Mouse (Mus musculus): ENCODE results near the gene Phactr1. TPM values are rescaled to one million over a fixed set of nuclear protein-coding genes. Genes with fewer than 3 reads are reported as not detected.
"Not testable (repeated sequence)": the region's sequence is repeated elsewhere in the genome, so short reads cannot be mapped to it uniquely, and the experiment has no call there.

Gene Phactr1
- polyA plus RNA-seq, 1 experiment: not detected

GRCm38 (mm10) chr13:42940271-42940670 lies 259.8 kb downstream of the Phactr1 start:
- no peaks in the 10 kb centered on the region for H3K4me1 ChIP-seq (ENCODE audit: control insufficient read depth)
- TF ChIP-seq TAL1 (IDR thresholded peaks at IDR 0.05; ENCODE audit: low read length) (no peak), GATA1 (IDR thresholded peaks at IDR 0.05; ENCODE audit: low read length) (no peak)
- no peaks in the 10 kb centered on the region for H3K27me3 ChIP-seq (ENCODE audit: control insufficient read depth)
- no peaks in the 10 kb centered on the region for H3K9me3 ChIP-seq (ENCODE audit: control insufficient read depth, low read length)
- H3K36me3 ChIP-seq (ENCODE audit: control insufficient read depth): no peaks in the 10 kb centered on the region
- no peak overlapping the region for H3K4me3 ChIP-seq (replicated peaks)

GRCm38 (mm10) chr13:42944106-42944505 lies 263.7 kb downstream of the Phactr1 start:
- Histone ChIP-seq H3K9me3 (ENCODE audit: control insufficient read depth, low read length) (no peaks in the 10 kb centered on the region), H3K4me1 (ENCODE audit: control insufficient read depth) (no peaks in the 10 kb centered on the region), H3K4me3 (replicated peaks) (no peak overlapping the region), H3K27me3 (ENCODE audit: control insufficient read depth) (no peaks in the 10 kb centered on the region), H3K36me3 (ENCODE audit: control insufficient read depth) (no peaks in the 10 kb centered on the region)
- no peak for TF ChIP-seq GATA1 (IDR thresholded peaks at IDR 0.05; ENCODE audit: low read length)
- TF ChIP-seq TAL1 (IDR thresholded peaks at IDR 0.05; ENCODE audit: low read length): no peak

- H3K9me3 ChIP-seq (ENCODE audit: control insufficient read depth, low read length); H3K36me3 ChIP-seq (ENCODE audit: control insufficient read depth); H3K27me3 ChIP-seq (ENCODE audit: control insufficient read depth); H3K4me3 ChIP-seq (replicated peaks); H3K4me1 ChIP-seq (ENCODE audit: control insufficient read depth): not testable (repeated sequence)
These were observed 264.8 kb downstream of the Phactr1 start for GRCm38 (mm10) chr13:42945201-42945600.

DNA sequence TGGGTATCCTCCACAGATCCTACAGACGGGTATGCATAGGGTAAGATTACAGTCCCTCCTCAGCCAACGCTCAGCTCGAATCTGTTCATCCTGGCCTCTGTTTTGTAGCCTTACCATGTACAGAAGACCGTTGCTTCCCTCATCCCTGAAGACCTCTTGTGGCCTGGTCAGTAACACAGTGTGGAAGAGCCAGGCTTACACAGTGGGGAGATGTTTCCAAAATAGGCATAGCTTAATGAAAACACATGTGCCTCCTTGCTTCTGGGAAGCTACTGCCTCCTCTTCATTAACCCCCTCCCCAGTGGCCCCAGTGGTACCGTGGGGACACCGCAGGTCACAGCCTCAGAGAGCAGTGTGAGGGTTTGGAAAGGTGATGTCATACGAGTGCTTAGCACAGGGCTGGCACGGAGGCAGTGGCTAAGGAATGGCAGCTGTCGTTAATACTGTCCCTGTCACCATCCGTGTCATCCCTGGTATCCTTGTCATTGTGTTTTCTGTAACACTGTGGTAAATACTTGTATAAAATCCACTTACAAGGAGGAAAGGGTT lies 268.4 kb downstream of the Phactr1 start:
- H3K4me3 ChIP-seq (replicated peaks): no peak overlapping the region
- TF ChIP-seq GATA1 (IDR thresholded peaks at IDR 0.05; ENCODE audit: low read length) (no peak), TAL1 (IDR thresholded peaks at IDR 0.05; ENCODE audit: low read length) (no peak)
- H3K4me1 ChIP-seq (ENCODE audit: control insufficient read depth): no peaks in the 10 kb centered on the region

DNA sequence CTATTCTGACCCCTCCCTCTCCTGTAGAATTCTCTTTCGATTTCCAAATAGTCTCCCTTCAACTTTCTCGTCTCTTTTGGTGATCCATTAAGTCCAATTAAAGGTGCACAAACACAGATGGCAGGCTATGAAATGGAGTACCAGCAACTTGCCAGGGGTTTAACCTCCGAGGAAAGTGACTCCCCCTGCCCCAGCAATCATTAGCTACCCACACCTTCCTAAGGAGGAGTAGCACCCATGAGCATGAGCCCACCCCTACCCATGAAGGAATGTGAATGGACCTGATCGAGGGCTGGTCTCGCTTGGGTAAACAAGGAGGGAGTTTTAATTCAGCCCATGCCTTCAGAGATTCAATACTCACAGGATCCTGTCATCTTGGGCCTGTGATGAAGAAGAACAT lies 268.9 kb downstream of the Phactr1 start:
- Histone ChIP-seq H3K4me1 (ENCODE audit: control insufficient read depth) (no peaks in the 10 kb centered on the region), H3K4me3 (replicated peaks) (no peak overlapping the region), H3K9me3 (ENCODE audit: control insufficient read depth, low read length) (no peaks in the 10 kb centered on the region), H3K27me3 (ENCODE audit: control insufficient read depth) (no peaks in the 10 kb centered on the region), H3K36me3 (ENCODE audit: control insufficient read depth) (no peaks in the 10 kb centered on the region)
- no peak for TF ChIP-seq TAL1 (IDR thresholded peaks at IDR 0.05; ENCODE audit: low read length)
- TF ChIP-seq GATA1 (IDR thresholded peaks at IDR 0.05; ENCODE audit: low read length): no peak

More for the DNA sequence above, 268.4 kb downstream of the Phactr1 start:
- Histone ChIP-seq H3K27me3 (ENCODE audit: control insufficient read depth) (no peaks in the 10 kb centered on the region), H3K36me3 (ENCODE audit: control insufficient read depth) (no peaks in the 10 kb centered on the region), H3K9me3 (ENCODE audit: control insufficient read depth, low read length) (no peaks in the 10 kb centered on the region)

DNA sequence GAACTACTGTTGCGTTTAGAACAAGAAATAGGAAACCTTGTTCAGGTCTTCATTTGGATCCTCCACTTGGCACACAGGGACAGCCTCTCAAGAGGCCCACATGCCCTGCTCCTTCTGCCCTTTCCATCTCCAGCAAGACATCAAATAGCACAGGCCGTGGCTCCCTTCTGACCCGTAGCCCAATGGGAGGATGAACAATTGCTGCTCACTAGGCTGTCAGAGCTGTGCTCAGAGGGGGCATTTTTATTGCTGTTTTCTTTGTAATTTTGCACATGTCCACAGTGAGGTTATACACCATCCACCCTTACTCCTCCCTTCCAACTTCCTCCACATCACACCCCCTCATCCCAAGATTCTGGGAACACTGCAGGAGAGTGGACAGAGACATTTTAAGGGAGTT lies 269.6 kb downstream of the Phactr1 start:
- Histone ChIP-seq H3K36me3 (ENCODE audit: control insufficient read depth) (no peaks in the 10 kb centered on the region), H3K4me3 (replicated peaks) (no peak overlapping the region), H3K9me3 (ENCODE audit: control insufficient read depth, low read length) (no peaks in the 10 kb centered on the region), H3K27me3 (ENCODE audit: control insufficient read depth) (no peaks in the 10 kb centered on the region), H3K4me1 (ENCODE audit: control insufficient read depth) (no peaks in the 10 kb centered on the region)
- TF ChIP-seq TAL1 (IDR thresholded peaks at IDR 0.05; ENCODE audit: low read length) (no peak), GATA1 (IDR thresholded peaks at IDR 0.05; ENCODE audit: low read length) (no peak)

- no peaks in the 10 kb centered on the region for H3K9me3 ChIP-seq (ENCODE audit: control insufficient read depth, low read length)
- TF ChIP-seq GATA1 (IDR thresholded peaks at IDR 0.05; ENCODE audit: low read length) (no peak), TAL1 (IDR thresholded peaks at IDR 0.05; ENCODE audit: low read length) (no peak)
- H3K4me3 ChIP-seq (replicated peaks): no peak overlapping the region
- no peaks in the 10 kb centered on the region for H3K27me3 ChIP-seq (ENCODE audit: control insufficient read depth)
- H3K4me1 ChIP-seq (ENCODE audit: control insufficient read depth): no peaks in the 10 kb centered on the region
- H3K36me3 ChIP-seq (ENCODE audit: control insufficient read depth): no peaks in the 10 kb centered on the region
These were observed 271.8 kb downstream of the Phactr1 start for GRCm38 (mm10) chr13:42952037-42952721.

DNA sequence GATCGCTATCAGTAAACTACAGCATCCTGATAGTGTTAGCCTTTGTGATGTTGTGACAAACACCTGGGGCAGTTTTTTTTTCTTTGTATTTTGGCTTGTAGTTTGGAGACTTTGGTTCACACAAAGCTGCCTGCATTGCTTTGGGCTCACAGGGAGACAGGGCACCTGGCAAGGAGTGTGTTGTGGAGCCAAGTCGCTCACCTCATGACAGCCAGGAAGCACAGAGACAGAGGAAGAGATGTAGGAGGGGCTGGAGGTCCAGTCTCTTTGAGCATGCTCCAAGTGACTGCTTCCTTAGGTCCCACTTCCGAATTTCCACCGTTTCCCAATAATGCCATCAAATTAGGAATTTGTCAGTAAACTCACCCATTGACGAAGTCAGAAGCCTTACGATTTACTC lies 272.6 kb downstream of the Phactr1 start:
- TF ChIP-seq TAL1 (IDR thresholded peaks at IDR 0.05; ENCODE audit: low read length) (no peak), GATA1 (IDR thresholded peaks at IDR 0.05; ENCODE audit: low read length) (no peak)
- Histone ChIP-seq H3K4me1 (ENCODE audit: control insufficient read depth) (no peaks in the 10 kb centered on the region), H3K9me3 (ENCODE audit: control insufficient read depth, low read length) (no peaks in the 10 kb centered on the region)

DNA sequence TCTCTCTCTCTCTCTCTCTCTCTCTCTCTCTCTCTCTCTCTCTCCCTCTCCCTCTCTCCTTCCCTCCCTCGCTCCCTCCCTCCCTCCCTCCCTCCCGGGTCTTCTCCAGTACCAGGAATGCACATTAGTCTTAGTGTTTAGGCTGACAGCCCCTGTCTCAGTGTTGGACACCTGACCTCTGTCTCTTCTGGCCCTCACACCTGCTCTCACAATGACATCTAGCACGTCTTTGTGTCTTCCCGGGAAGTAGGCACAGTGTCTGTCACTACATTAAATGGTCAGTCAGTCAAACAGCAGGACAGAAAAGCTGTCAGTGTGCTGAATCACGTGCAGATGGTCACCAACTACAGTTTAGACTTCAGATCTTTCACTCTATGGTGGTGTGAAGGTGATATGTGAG lies 273.7 kb downstream of the Phactr1 start:
- H3K9me3 ChIP-seq (ENCODE audit: control insufficient read depth, low read length): no peaks in the 10 kb centered on the region
- H3K4me1 ChIP-seq (ENCODE audit: control insufficient read depth): no peaks in the 10 kb centered on the region
- no peaks in the 10 kb centered on the region for H3K36me3 ChIP-seq (ENCODE audit: control insufficient read depth)
- H3K4me3 ChIP-seq (replicated peaks): no peak overlapping the region
- H3K27me3 ChIP-seq (ENCODE audit: control insufficient read depth): no peaks in the 10 kb centered on the region
- TF ChIP-seq GATA1 (IDR thresholded peaks at IDR 0.05; ENCODE audit: low read length) (no peak), TAL1 (IDR thresholded peaks at IDR 0.05; ENCODE audit: low read length) (no peak)

More for the DNA sequence above, 272.6 kb downstream of the Phactr1 start:
- Histone ChIP-seq H3K36me3 (ENCODE audit: control insufficient read depth) (no peaks in the 10 kb centered on the region), H3K27me3 (ENCODE audit: control insufficient read depth) (no peaks in the 10 kb centered on the region), H3K4me3 (replicated peaks) (no peak overlapping the region)

GRCm38 (mm10) chr13:42956327-42956726 lies 275.9 kb downstream of the Phactr1 start:
- Histone ChIP-seq H3K27me3 (ENCODE audit: control insufficient read depth) (no peaks in the 10 kb centered on the region), H3K36me3 (ENCODE audit: control insufficient read depth) (no peaks in the 10 kb centered on the region), H3K4me3 (replicated peaks) (no peak overlapping the region), H3K9me3 (ENCODE audit: control insufficient read depth, low read length) (no peaks in the 10 kb centered on the region), H3K4me1 (ENCODE audit: control insufficient read depth) (no peaks in the 10 kb centered on the region)
- TF ChIP-seq TAL1 (IDR thresholded peaks at IDR 0.05; ENCODE audit: low read length): no peak
- TF ChIP-seq GATA1 (IDR thresholded peaks at IDR 0.05; ENCODE audit: low read length): no peak

Data from erythroblast, embryonic 14.5 days (primary cell).